Mouse (Mus musculus): ENCODE measurements around the gene Ttc12. TPM values are rescaled to one million over a fixed set of nuclear protein-coding genes. Genes with fewer than 3 reads are reported as not detected.

The Ttc12 gene
- polyA plus RNA-seq, 1 experiment from 2014 or later, result 2.1 TPM

DNA sequence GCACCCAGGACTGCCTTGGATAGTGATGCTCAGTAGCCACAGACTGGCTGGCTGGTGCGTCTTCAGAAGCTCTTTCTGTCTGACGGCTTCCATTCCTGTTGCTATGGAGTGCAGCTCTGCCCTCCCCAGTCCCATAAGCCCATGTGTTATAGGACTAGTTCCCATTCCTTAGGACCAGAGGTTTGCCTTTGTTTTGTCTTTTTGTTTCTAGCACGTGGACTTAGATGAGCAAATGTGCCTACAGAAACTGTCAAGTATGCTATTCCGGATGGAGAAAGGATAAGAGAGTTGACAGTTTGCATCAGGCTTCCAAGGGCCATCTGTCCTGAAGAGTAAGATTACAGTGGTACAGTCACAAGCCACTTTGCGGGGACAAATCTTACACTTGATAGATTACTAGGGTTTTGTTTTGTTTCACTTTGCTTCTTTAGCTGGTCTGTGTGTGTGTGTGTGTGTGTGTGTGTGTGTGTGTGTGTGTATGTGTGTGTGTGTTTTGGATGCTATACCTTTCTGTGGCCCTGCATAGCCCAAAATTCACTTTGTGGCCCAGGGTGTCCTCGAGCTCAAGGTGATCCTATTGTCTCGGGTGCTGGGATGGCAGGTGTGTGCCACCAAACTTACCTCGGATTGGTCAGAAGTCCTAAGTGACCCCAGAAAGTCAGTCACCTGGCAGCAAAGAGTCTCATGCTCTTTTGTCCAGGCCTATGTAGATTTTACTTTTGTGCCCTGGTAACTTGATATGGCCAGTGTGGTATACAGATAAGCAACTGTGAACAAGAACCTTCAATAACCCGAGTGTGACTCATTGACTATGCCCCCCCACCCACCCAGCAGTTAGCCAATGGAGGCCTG, 1.0 kb upstream of the Ttc12 start:
- WGBS, result 68% methylated on average over 9 of the region's 9 CpGs
- no peaks in the 10 kb centered on the region for H3K27me3 ChIP-seq (ENCODE audit: control insufficient read depth, insufficient read depth, low read length)
- no peak overlapping the region for H3K9ac ChIP-seq (ENCODE audit: low read length)
- no peak for ATAC-seq (ENCODE audit: low FRiP score)
- H3K36me3 ChIP-seq (ENCODE audit: control insufficient read depth, insufficient read depth, low read length), result no peaks in the 10 kb centered on the region
- peak; percentile 85 for DNase-seq (ENCODE audit: low spot score, missing footprints)
- H3K4me1 ChIP-seq (ENCODE audit: control insufficient read depth, insufficient read depth, low read length), result no peaks in the 10 kb centered on the region; the same call in 1 of the 2 replicates
- H3K4me3 ChIP-seq (ENCODE audit: low read depth, low read length), result no peak overlapping the region
- no peak overlapping the region for H3K4me2 ChIP-seq
- no peak overlapping the region for H3K27ac ChIP-seq (ENCODE audit: low read depth, low read length)
- no peaks in the 10 kb centered on the region for H3K9me3 ChIP-seq (ENCODE audit: control insufficient read depth, low read length)

DNA sequence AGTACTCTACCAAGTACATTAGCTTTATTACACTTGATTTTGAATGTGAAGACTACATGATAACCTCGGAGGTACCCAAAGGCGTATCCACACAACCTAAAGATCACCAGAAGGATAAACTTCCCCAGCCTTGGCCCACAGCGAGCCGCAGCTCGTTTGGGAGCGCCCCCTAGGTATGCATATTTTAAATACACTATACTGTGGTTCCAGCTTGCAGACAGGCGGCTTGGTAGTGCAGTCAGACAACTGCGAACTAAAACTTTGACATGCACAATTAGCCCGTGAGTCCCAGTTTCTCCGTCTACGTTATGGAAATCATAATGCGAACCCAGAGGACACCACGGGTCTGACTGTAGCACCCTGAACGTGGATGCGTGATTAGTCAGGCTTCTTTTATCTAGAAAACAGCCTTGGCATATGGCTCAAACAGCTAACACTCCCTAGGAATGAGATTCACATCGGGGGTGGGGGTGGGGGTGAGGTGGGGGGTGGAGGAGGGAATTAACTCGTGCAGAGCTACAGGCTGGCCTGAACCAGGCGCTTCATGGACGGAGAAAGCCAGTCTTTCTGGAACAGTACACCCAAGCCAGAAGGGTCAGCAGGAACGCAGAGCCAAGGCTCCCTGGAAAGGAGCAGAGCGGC, 654 bp downstream of the Ttc12 start:
- Histone ChIP-seq H3K4me2 (peak overlapping the region; percentile 62), H3K36me3 (ENCODE audit: control insufficient read depth, insufficient read depth, low read length) (no peaks in the 10 kb centered on the region), H3K4me3 (ENCODE audit: low read depth, low read length) (peak overlapping the region; percentile 45), H3K9me3 (ENCODE audit: control insufficient read depth, low read length) (no peaks in the 10 kb centered on the region), H3K4me1 (ENCODE audit: control insufficient read depth, insufficient read depth, low read length) (no peaks in the 10 kb centered on the region; the same call in 1 of the 2 replicates), H3K9ac (ENCODE audit: low read length) (peak overlapping the region; percentile 37; the same call in 1 of the 2 replicates), H3K27ac (ENCODE audit: low read depth, low read length) (no peak overlapping the region), H3K27me3 (ENCODE audit: control insufficient read depth, insufficient read depth, low read length) (no peaks in the 10 kb centered on the region)
- ATAC-seq (ENCODE audit: low FRiP score) (peak; percentile 48), DNase-seq (ENCODE audit: low spot score, missing footprints) (peak; percentile 96)
- 4% methylated on average over 21 of the region's 21 CpGs for WGBS

DNA sequence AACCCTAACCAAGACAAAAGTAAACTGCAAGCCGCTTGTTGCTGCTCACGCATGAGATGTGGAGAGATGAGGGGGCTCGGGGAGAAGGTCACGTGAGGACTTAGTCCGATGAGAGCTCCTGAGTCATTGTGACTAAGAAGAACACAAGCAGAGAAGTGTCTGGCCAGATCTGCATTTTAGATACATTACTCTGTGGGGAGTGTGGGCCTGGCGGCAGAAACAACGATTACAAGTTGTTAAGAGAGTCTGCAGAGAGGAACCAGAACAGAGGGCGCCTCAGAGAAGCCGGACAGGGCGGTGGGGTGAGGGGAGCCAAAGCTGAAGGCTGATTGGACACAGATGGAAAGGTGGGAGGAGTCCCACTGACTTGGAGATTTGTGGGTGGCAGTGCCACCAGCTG, 2.7 kb downstream of the Ttc12 start:
- ATAC-seq (ENCODE audit: low FRiP score) (no peak), DNase-seq (ENCODE audit: low spot score, missing footprints) (peak; percentile 79)
- Histone ChIP-seq H3K9ac (ENCODE audit: low read length) (no peak overlapping the region), H3K4me3 (ENCODE audit: low read depth, low read length) (no peak overlapping the region), H3K9me3 (ENCODE audit: control insufficient read depth, low read length) (no peaks in the 10 kb centered on the region), H3K27me3 (ENCODE audit: control insufficient read depth, insufficient read depth, low read length) (no peaks in the 10 kb centered on the region), H3K36me3 (ENCODE audit: control insufficient read depth, insufficient read depth, low read length) (no peaks in the 10 kb centered on the region), H3K27ac (ENCODE audit: low read depth, low read length) (no peak overlapping the region), H3K4me1 (ENCODE audit: control insufficient read depth, insufficient read depth, low read length) (no peaks in the 10 kb centered on the region), H3K4me2 (peak overlapping the region; percentile 1; the same call in 1 of the 2 replicates)
- WGBS, result 25% methylated on average over 10 of the region's 10 CpGs

DNA sequence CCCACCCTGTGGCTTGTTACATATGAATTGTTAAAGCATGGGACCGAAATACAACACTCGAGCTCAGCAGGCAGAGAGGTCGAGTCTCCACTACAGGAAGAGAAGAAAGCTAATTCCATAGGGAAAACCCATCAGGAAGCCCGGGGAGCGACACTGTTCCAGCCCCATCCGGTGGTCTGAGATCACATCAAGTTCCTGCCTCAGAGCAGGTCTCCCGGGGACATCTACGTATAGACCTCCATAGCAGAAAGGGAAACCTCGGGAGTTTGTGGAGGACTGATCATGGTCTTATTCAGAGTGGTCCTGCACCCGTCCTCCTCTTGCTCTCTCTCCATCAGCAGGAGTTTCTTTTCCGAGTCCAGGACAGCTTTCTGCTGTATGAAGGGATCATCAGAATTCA, 13.9 kb downstream of the Ttc12 start:
- no peaks in the 10 kb centered on the region for H3K9me3 ChIP-seq (ENCODE audit: control insufficient read depth, low read length)
- DNase-seq (ENCODE audit: low spot score, missing footprints) (no peak), ATAC-seq (ENCODE audit: low FRiP score) (no peak)
- no peak overlapping the region for H3K9ac ChIP-seq (ENCODE audit: low read length)
- no peak overlapping the region for H3K4me2 ChIP-seq
- H3K27ac ChIP-seq (ENCODE audit: low read depth, low read length), result no peak overlapping the region
- no peak overlapping the region for H3K4me3 ChIP-seq (ENCODE audit: low read depth, low read length)
- no peaks in the 10 kb centered on the region for H3K27me3 ChIP-seq (ENCODE audit: control insufficient read depth, insufficient read depth, low read length)
- 79% methylated on average over 11 of the region's 11 CpGs for WGBS
- H3K4me1 ChIP-seq (ENCODE audit: control insufficient read depth, insufficient read depth, low read length), result no peaks in the 10 kb centered on the region
- H3K36me3 ChIP-seq (ENCODE audit: control insufficient read depth, insufficient read depth, low read length), result no peaks in the 10 kb centered on the region

DNA sequence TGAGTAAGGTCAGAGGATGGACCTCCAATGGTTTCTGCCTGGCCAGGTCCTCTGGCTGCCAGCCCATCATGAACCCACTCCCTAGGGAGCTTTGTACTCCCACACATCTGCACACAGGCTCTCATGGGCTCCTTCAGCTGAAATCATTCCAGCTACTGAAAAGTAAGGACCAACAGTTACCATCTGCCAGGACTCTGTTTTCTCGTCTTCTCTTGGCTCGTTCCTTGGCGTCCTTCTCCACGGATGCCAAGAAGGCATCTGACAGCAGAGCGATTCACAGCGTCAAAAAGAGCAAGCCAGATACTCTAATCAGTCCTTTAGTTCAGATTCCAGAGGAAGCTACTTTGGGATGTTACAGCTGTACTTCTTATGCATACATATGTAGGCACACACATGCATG, 15.1 kb downstream of the Ttc12 start:
- Histone ChIP-seq H3K9me3 (ENCODE audit: control insufficient read depth, low read length) (no peaks in the 10 kb centered on the region), H3K4me3 (ENCODE audit: low read depth, low read length) (no peak overlapping the region), H3K4me2 (no peak overlapping the region), H3K4me1 (ENCODE audit: control insufficient read depth, insufficient read depth, low read length) (no peaks in the 10 kb centered on the region), H3K9ac (ENCODE audit: low read length) (no peak overlapping the region), H3K36me3 (ENCODE audit: control insufficient read depth, insufficient read depth, low read length) (no peaks in the 10 kb centered on the region), H3K27ac (ENCODE audit: low read depth, low read length) (no peak overlapping the region), H3K27me3 (ENCODE audit: control insufficient read depth, insufficient read depth, low read length) (no peaks in the 10 kb centered on the region)
- DNase-seq (ENCODE audit: low spot score, missing footprints) (peak; percentile 67), ATAC-seq (ENCODE audit: low FRiP score) (no peak)
- 93% methylated on average over 6 of the region's 6 CpGs for WGBS

DNA sequence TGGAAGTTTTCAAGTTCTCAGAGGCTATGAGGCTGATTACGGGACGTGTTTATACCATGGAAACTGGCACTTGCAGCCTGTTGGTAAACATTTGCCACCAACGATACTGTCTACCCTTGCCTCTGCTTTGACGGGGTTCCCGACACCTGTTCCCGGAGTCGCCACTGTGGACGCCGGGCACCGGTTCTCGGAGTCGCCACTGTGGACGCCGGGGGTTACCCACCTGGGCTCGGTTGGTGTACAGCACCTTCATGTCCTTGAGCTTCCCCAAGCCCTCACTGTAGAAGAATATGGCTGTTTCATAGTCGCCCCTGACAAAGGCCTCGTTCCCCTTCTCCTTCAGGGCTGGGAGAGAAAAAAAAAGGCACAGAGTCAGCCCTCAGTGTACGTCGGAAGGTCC, 16.0 kb downstream of the Ttc12 start:
- no peaks in the 10 kb centered on the region for H3K4me1 ChIP-seq (ENCODE audit: control insufficient read depth, insufficient read depth, low read length)
- no peak for ATAC-seq (ENCODE audit: low FRiP score)
- WGBS, result 94% methylated on average over 19 of the region's 19 CpGs
- H3K9ac ChIP-seq (ENCODE audit: low read length), result no peak overlapping the region
- H3K4me2 ChIP-seq, result no peak overlapping the region
- DNase-seq (ENCODE audit: low spot score, missing footprints), result peak; percentile 68
- H3K36me3 ChIP-seq (ENCODE audit: control insufficient read depth, insufficient read depth, low read length), result no peaks in the 10 kb centered on the region
- no peaks in the 10 kb centered on the region for H3K27me3 ChIP-seq (ENCODE audit: control insufficient read depth, insufficient read depth, low read length)
- no peaks in the 10 kb centered on the region for H3K9me3 ChIP-seq (ENCODE audit: control insufficient read depth, low read length)
- no peak overlapping the region for H3K4me3 ChIP-seq (ENCODE audit: low read depth, low read length)
- no peak overlapping the region for H3K27ac ChIP-seq (ENCODE audit: low read depth, low read length)

DNA sequence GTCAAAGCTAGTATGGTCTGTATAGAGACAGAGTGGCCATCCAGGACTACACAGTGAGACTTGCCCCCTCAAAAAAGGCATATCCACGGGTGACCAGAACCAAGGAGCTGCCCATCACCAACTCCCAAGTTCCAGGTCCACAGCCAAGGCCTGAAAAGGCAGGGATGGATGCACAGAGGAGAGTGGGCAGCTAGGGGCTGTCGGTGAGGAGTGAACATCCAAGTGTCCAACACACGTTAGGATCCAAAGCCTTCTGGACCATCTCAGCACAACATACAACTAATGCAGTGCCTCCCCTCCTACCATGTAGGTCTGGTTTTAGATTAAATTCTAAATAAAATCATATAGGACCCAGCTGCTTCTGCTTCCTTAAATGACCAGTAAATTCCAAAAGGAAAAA, 29.9 kb downstream of the Ttc12 start:
- H3K27me3 ChIP-seq (ENCODE audit: control insufficient read depth, insufficient read depth, low read length), result no peaks in the 10 kb centered on the region
- no peaks in the 10 kb centered on the region for H3K36me3 ChIP-seq (ENCODE audit: control insufficient read depth, insufficient read depth, low read length)
- no peak overlapping the region for H3K4me2 ChIP-seq
- H3K9me3 ChIP-seq (ENCODE audit: control insufficient read depth, low read length), result no peaks in the 10 kb centered on the region
- no peak overlapping the region for H3K4me3 ChIP-seq (ENCODE audit: low read depth, low read length)
- H3K4me1 ChIP-seq (ENCODE audit: control insufficient read depth, insufficient read depth, low read length), result no peaks in the 10 kb centered on the region
- no peak overlapping the region for H3K9ac ChIP-seq (ENCODE audit: low read length)
- no peak for ATAC-seq (ENCODE audit: low FRiP score)
- WGBS, result 91% methylated on average over 3 of the region's 3 CpGs
- H3K27ac ChIP-seq (ENCODE audit: low read depth, low read length), result no peak overlapping the region
- DNase-seq (ENCODE audit: low spot score, missing footprints), result no peak

DNA sequence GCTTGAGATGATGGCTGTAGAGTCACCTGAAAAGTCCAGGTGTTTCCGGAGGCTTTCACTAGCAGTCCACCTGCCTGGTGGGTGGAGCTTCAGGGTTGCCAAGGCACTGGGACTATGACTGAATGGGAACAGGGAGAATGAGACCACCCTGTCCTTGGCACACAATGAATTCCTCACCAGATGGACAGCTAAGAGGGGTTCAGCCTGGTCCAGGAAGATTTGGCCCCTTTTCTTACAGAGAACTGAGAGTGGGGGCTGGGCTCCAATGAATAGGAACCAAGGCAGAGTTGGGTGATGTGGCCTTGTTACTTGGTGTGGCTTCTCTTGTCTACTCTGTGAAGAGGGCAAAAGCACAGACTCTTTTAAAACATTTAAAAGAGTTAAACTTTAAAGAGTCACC, 33.6 kb downstream of the Ttc12 start:
- no peak for ATAC-seq (ENCODE audit: low FRiP score)
- no peak overlapping the region for H3K9ac ChIP-seq (ENCODE audit: low read length)
- H3K36me3 ChIP-seq (ENCODE audit: control insufficient read depth, insufficient read depth, low read length), result no peaks in the 10 kb centered on the region
- 100% methylated on average over 1 of the region's 1 CpGs for WGBS
- H3K27me3 ChIP-seq (ENCODE audit: control insufficient read depth, insufficient read depth, low read length), result no peaks in the 10 kb centered on the region
- no peaks in the 10 kb centered on the region for H3K9me3 ChIP-seq (ENCODE audit: control insufficient read depth, low read length)
- no peaks in the 10 kb centered on the region for H3K4me1 ChIP-seq (ENCODE audit: control insufficient read depth, insufficient read depth, low read length)
- H3K4me2 ChIP-seq, result no peak overlapping the region
- no peak for DNase-seq (ENCODE audit: low spot score, missing footprints)
- no peak overlapping the region for H3K4me3 ChIP-seq (ENCODE audit: low read depth, low read length)
- H3K27ac ChIP-seq (ENCODE audit: low read depth, low read length), result no peak overlapping the region

DNA sequence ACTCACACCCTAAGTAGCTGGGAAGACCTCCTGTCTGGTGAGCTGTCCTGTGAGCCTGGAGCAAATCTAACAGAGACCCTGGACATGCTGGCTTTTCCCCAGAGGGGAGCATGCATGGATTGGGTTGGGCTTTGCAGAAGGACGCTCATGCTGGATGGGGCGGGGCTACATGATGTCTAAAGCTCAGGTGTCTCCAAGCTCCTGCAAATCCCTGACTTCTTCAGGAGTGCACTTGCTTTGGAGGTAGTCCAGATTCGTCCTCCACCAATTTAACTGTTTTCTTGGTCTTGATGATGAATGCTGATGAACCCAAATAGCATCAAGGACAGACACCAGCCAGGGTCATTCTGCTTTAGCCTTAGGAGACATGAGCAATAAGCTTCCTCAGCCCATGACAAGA, 35.5 kb downstream of the Ttc12 start:
- ATAC-seq (ENCODE audit: low FRiP score) (no peak), DNase-seq (ENCODE audit: low spot score, missing footprints) (no peak)
- Histone ChIP-seq H3K9ac (ENCODE audit: low read length) (no peak overlapping the region), H3K4me1 (ENCODE audit: control insufficient read depth, insufficient read depth, low read length) (no peaks in the 10 kb centered on the region), H3K36me3 (ENCODE audit: control insufficient read depth, insufficient read depth, low read length) (no peaks in the 10 kb centered on the region), H3K27me3 (ENCODE audit: control insufficient read depth, insufficient read depth, low read length) (no peaks in the 10 kb centered on the region), H3K4me2 (no peak overlapping the region), H3K9me3 (ENCODE audit: control insufficient read depth, low read length) (no peaks in the 10 kb centered on the region), H3K4me3 (ENCODE audit: low read depth, low read length) (no peak overlapping the region), H3K27ac (ENCODE audit: low read depth, low read length) (no peak overlapping the region)
- 81% methylated on average over 3 of the region's 3 CpGs for whole genome bisulfite sequencing

Measured in midbrain, embryonic 11.5 days (tissue).